Mouse (Mus musculus) neural tube, embryonic 11.5 days (tissue): ENCODE measurements around the gene Tmem238. TPM values are rescaled to one million over a fixed set of nuclear protein-coding genes. Genes with fewer than 3 reads are reported as not detected.
A peak's percentile ranks its signal among the peaks of the same experiment; 100 is the strongest.

Source experiments
- ATAC-seq: fragments of 200-750 bp; cut with Nextera tagmentation; 2 replicates; pipeline ENCODE4 v1.8.0; 2017; ENCODE audit warnings: moderate number of reproducible peaks, mild to moderate bottlenecking, moderate TSS enrichment, moderate library complexity; ENCODE audit not compliant: insufficient read depth, low FRiP score, low TSS enrichment
- DNase-seq: peaks from one replicate; pipeline ENCODE4 v3.0.0-alpha.2; 2015; ENCODE audit warnings: low spot score
- H3K27ac ChIP-seq: fragments of 300-500 bp; sonication (generic); 2 replicates; pipeline ENCODE4 v1.5.1; 2014; ENCODE audit warnings: low read depth, mild to moderate bottlenecking, low read length
- H3K27me3 ChIP-seq: fragments of 300-500 bp; sonication (generic); 2 replicates; pipeline ENCODE4 v1.6.1; 2014; ENCODE audit warnings: mild to moderate bottlenecking, low read length, mixed read lengths; ENCODE audit not compliant: control insufficient read depth, insufficient read depth
- H3K36me3 ChIP-seq: fragments of 300-500 bp; sonication (generic); 2 replicates; pipeline ENCODE4 v1.6.1; 2014; ENCODE audit warnings: mild to moderate bottlenecking, low read length, moderate library complexity, mixed read lengths; ENCODE audit not compliant: control insufficient read depth, insufficient read depth
- H3K4me1 ChIP-seq: fragments of 300-500 bp; sonication (generic); 2 replicates; pipeline ENCODE4 v1.6.1; 2014; ENCODE audit warnings: low read length, mixed read lengths; ENCODE audit not compliant: control insufficient read depth, insufficient read depth
- H3K4me2 ChIP-seq: fragments of 300-500 bp; sonication (generic); 2 replicates; pipeline ENCODE4 v1.6.1; 2014; ENCODE audit warnings: low read depth, mild to moderate bottlenecking, moderate library complexity
- H3K4me3 ChIP-seq: fragments of 300-500 bp; sonication (generic); 2 replicates; pipeline ENCODE4 v1.5.1; 2014; ENCODE audit warnings: low read depth, low read length
- H3K9ac ChIP-seq: fragments of 300-500 bp; sonication (generic); 2 replicates; pipeline ENCODE4 v1.6.1; 2014; ENCODE audit warnings: mild to moderate bottlenecking, low read length
- H3K9me3 ChIP-seq: fragments of 300-500 bp; sonication (generic); 2 replicates; pipeline ENCODE4 v1.6.1; 2016; ENCODE audit warnings: low read length; ENCODE audit not compliant: control insufficient read depth
- WGBS: fragments of 180-500 bp; shearing (Covaris S2); extraction: QIAGEN DNeasy Blood & Tissue Kit; methylation state at CpG from one replicate; pipeline ENCODE4 v1.1.7; 2014; 5-methylcytosine and 5-hydroxymethylcytosine counted together
- polyA plus RNA-seq: library from polyadenylated mRNA; unstranded; fragments of >200 nt; fragmentation: Nextera tagmentation; extraction: Ambion mirVana; gene quantifications from 2 replicates; pipeline ENCODE4 v1.2.1, GENCODE M21; 2014

Tmem238 gene
- polyA plus RNA-seq, 1 experiment from 2014 or later = 1.7 TPM

- DNase-seq (no peak), ATAC-seq (no peak)
- no peak overlapping the region for H3K9ac ChIP-seq
- no peaks in the 10 kb centered on the region for H3K9me3 ChIP-seq
- no peaks in the 10 kb centered on the region for H3K36me3 ChIP-seq
- H3K27ac ChIP-seq = no peak overlapping the region
- no peak overlapping the region for H3K4me3 ChIP-seq
- WGBS = 63% methylated on average over 1 of the region's 1 CpGs
- H3K4me1 ChIP-seq = no peaks in the 10 kb centered on the region
- H3K27me3 ChIP-seq = no peaks in the 10 kb centered on the region
- H3K4me2 ChIP-seq = no peak overlapping the region
Measured at GRCm38 (mm10) chr7:4759670-4760069, 29.8 kb downstream of the Tmem238 start.

- Histone ChIP-seq H3K9ac (peak within 1 kb of the TSS; percentile 35; the same call in 1 of the 2 replicates), H3K9me3 (no peaks in the 10 kb centered on the region), H3K36me3 (no peaks in the 10 kb centered on the region; the same call in 1 of the 2 replicates), H3K4me1 (peaks cover 7% of the 10 kb centered on the region), H3K4me2 (peak within 1 kb of the TSS; percentile 39), H3K4me3 (peak within 1 kb of the TSS; percentile 31), H3K27me3 (no peaks in the 10 kb centered on the region), H3K27ac (no peak within 1 kb of the TSS)
- DNase-seq = peak; percentile 89
- ATAC-seq = peak; percentile 95
- 2% methylated on average over 24 of the region's 24 CpGs for WGBS
Measured at GRCm38 (mm10) chr7:4752821-4753570, 36.5 kb downstream of the Tmem238 start, which contains the start of gene Cox6b2. Gene Cox6b2, minus strand, starts transcription at chr7:4753094.

GRCm38 (mm10) chr7:4751971-4752820, 37.3 kb downstream of the Tmem238 start:
- DNase-seq (peak; percentile 69), ATAC-seq (peak; percentile 69)
- Histone ChIP-seq H3K4me3 (peak overlapping the region; percentile 31), H3K9me3 (no peaks in the 10 kb centered on the region), H3K4me2 (peak overlapping the region; percentile 39), H3K27me3 (no peaks in the 10 kb centered on the region), H3K4me1 (peaks cover 7% of the 10 kb centered on the region), H3K9ac (no peak overlapping the region), H3K27ac (no peak overlapping the region), H3K36me3 (no peaks in the 10 kb centered on the region; the same call in 1 of the 2 replicates)
- 3% methylated on average over 30 of the region's 30 CpGs for WGBS

- no peak overlapping the region for H3K4me2 ChIP-seq
- H3K27ac ChIP-seq = no peak overlapping the region
- H3K9me3 ChIP-seq = no peaks in the 10 kb centered on the region
- H3K9ac ChIP-seq = no peak overlapping the region
- H3K4me1 ChIP-seq = peaks cover 7% of the 10 kb centered on the region
- H3K36me3 ChIP-seq = peaks cover 2% of the 10 kb centered on the region
- no peaks in the 10 kb centered on the region for H3K27me3 ChIP-seq
- DNase-seq (no peak), ATAC-seq (no peak)
- H3K4me3 ChIP-seq = no peak overlapping the region
- WGBS = 83% methylated on average over 2 of the region's 2 CpGs
Measured at GRCm38 (mm10) chr7:4749169-4749568, 40.3 kb downstream of the Tmem238 start.

GRCm38 (mm10) chr7:4748321-4748720, 41.1 kb downstream of the Tmem238 start:
- H3K27ac ChIP-seq = no peak overlapping the region
- ATAC-seq (no peak), DNase-seq (no peak)
- no peak overlapping the region for H3K9ac ChIP-seq
- H3K27me3 ChIP-seq = no peaks in the 10 kb centered on the region
- no peak overlapping the region for H3K4me2 ChIP-seq
- peaks cover 7% of the 10 kb centered on the region for H3K4me1 ChIP-seq
- H3K36me3 ChIP-seq = peaks cover 2% of the 10 kb centered on the region
- H3K4me3 ChIP-seq = no peak overlapping the region
- H3K9me3 ChIP-seq = no peaks in the 10 kb centered on the region
- WGBS = 77% methylated on average over 4 of the region's 4 CpGs

- DNase-seq (no peak), ATAC-seq (no peak)
- Histone ChIP-seq H3K27ac (0 out of 2 replicates have a peak overlapping the region, but pooled peaks have one; percentile 20), H3K4me3 (no peak overlapping the region), H3K9ac (no peak overlapping the region), H3K27me3 (no peaks in the 10 kb centered on the region), H3K36me3 (peaks cover 5% of the 10 kb centered on the region), H3K4me1 (peaks cover 10% of the 10 kb centered on the region), H3K9me3 (no peaks in the 10 kb centered on the region), H3K4me2 (no peak overlapping the region)
- 68% methylated on average over 9 of the region's 9 CpGs for WGBS
Measured at GRCm38 (mm10) chr7:4747156-4747899, 42.1 kb downstream of the Tmem238 start.

- H3K9ac ChIP-seq = no peak overlapping the region
- H3K27me3 ChIP-seq = no peaks in the 10 kb centered on the region
- no peak overlapping the region for H3K27ac ChIP-seq
- H3K4me1 ChIP-seq = peaks cover 11% of the 10 kb centered on the region
- DNase-seq (no peak), ATAC-seq (no peak)
- no peak overlapping the region for H3K4me2 ChIP-seq
- peaks cover 7% of the 10 kb centered on the region for H3K36me3 ChIP-seq
- H3K9me3 ChIP-seq = no peaks in the 10 kb centered on the region
- no peak overlapping the region for H3K4me3 ChIP-seq
- WGBS = 90% methylated on average over 22 of the region's 22 CpGs
Measured at GRCm38 (mm10) chr7:4746326-4746980, 43.0 kb downstream of the Tmem238 start.

GRCm38 (mm10) chr7:4744886-4745285, 44.6 kb downstream of the Tmem238 start:
- 91% methylated on average over 6 of the region's 6 CpGs for WGBS
- H3K4me3 ChIP-seq = no peak overlapping the region
- H3K36me3 ChIP-seq = peaks cover 7% of the 10 kb centered on the region
- no peak overlapping the region for H3K4me2 ChIP-seq
- no peaks in the 10 kb centered on the region for H3K9me3 ChIP-seq
- DNase-seq (no peak), ATAC-seq (no peak)
- peaks cover 17% of the 10 kb centered on the region for H3K4me1 ChIP-seq
- no peak overlapping the region for H3K27ac ChIP-seq
- H3K27me3 ChIP-seq = no peaks in the 10 kb centered on the region
- no peak overlapping the region for H3K9ac ChIP-seq
